Mouse (Mus musculus) macrophage (primary cell): Measurements from ENCODE around the gene Vmn1r211. TPM values are rescaled to one million over a fixed set of nuclear protein-coding genes. Genes with fewer than 3 reads are reported as not detected.
"Not testable (repeated sequence)": the region's sequence is repeated elsewhere in the genome, so short reads cannot be mapped to it uniquely, and the experiment has no call there.

Experiments used
- H3K27ac ChIP-seq: fragments of 350-480 bp; formaldehyde crosslinking; 2 replicates; pipeline ENCODE4 v1.9.0; 2021
- H3K36me3 ChIP-seq: fragments of 350-480 bp; formaldehyde crosslinking; 2 replicates; pipeline ENCODE4 v1.9.0; 2021; ENCODE audit errors: inconsistent target
- H3K4me3 ChIP-seq: fragments of 350-480 bp; formaldehyde crosslinking; 2 replicates; pipeline ENCODE4 v1.9.0; 2021; ENCODE audit errors: inconsistent target
- H3K79me2 ChIP-seq: fragments of 350-480 bp; formaldehyde crosslinking; 2 replicates; pipeline ENCODE4 v1.9.0; 2021; ENCODE audit errors: inconsistent target
- WGBS: methylation state at CpG from one replicate; pipeline ENCODE4 v1.1.7; 2026; ENCODE audit warnings: inconsistent platforms; ENCODE audit not compliant: missing documents; 5-methylcytosine and 5-hydroxymethylcytosine counted together
- polyA plus RNA-seq: library from polyadenylated mRNA; stranded (reverse); fragments of 250-400 nt; gene quantifications from 3 replicates; pipeline ENCODE4 v1.2.4, GENCODE M21; 2018; ENCODE audit warnings: inconsistent platforms
- total RNA-seq, 78 experiments: library from RNA; depleted of rRNA; stranded (reverse); fragments of 250-400 nt; gene quantifications; 1 replicate in 9 of 78; 2 replicates in 24 of 78; 3 replicates in 43 of 78; 4 replicates in 2 of 78; pipeline ENCODE4 v1.2.4; 2018; ENCODE audit warnings: inconsistent platforms in 56 of 78

Vmn1r211 gene
- not detected for total RNA-seq (2018; cell fraction: chromatin; rRNA removed)
- not detected for total RNA-seq (2018; cell fraction: cytosol; rRNA removed)
- total RNA-seq (2018; cell fraction: nucleus; rRNA removed) = not detected
- not detected in 3 replicates for polyA plus RNA-seq

DNA sequence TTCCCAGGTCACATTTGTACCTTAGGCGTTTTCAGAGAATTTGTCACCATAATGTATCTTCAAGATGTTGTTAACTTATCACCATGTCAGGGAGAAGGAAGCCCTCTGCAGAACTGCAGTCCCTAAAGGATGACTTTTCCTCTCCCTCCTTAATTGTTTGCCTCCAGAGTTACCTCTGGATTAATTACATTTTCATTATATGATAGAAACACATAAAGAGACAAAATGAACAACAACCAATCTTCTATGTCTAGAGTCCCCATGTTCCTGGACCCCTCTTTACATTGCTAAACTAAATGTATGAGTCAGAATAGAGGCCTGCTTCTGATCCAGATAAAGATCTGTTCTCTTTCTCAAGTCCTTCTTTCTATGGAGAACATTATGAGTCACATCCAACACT, at the start of gene Vmn1r211:
Vmn1r211 (minus strand) TSS at position 101 of the 400 bp plus-strand sequence.
- Histone ChIP-seq H3K36me3 (no peaks in the 10 kb centered on the region), H3K4me3 (no peak within 1 kb of the TSS), H3K27ac (no peak within 1 kb of the TSS), H3K79me2 (no peaks in the 10 kb centered on the region)
- 86% methylated on average over 1 of the region's 1 CpGs for WGBS

DNA sequence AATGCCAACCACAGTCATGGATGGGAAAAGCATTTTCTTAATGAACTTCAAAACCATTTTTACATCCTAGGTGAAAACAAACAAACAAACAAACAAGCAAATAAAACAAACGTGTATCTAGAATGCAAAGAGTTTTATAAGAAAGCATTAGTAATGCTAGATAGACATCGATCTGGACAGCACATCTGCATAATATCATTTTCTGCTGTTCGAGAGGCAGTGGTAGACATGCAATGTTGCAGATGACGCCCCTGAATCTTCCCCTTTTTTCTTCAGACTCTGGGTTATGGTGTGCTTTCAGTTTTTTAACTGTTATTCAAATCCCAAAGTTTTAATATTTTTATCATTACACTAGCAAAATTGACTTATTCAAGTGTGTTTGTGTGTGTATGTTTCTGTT, 26.7 kb upstream of the Vmn1r211 start, which contains the start of gene Vmn1r212:
Vmn1r212 (minus strand) TSS at position 101 of the 400 bp plus-strand sequence.
- Histone ChIP-seq H3K27ac (no peak within 1 kb of the TSS), H3K79me2 (no peaks in the 10 kb centered on the region), H3K4me3 (no peak within 1 kb of the TSS), H3K36me3 (no peaks in the 10 kb centered on the region)
- WGBS = 77% methylated on average over 4 of the region's 4 CpGs

DNA sequence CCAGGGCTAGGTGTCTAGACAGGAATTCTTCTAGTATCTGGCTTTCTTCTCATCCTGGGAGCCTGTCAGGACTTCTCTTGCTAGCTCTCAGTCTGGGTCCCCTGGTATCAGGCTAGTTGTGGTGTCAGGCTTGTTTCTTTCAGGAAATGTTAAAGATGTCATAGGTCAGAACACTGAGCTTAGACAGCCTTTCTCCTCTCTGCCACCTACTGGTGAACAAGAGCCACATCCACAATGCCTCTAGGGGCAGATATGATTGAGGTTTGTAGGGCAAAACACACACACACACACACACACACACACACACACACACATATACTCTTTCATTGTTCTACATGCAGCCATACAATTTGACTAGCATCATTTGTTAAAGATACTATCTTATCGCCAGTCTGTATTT, 21.9 kb upstream of the Vmn1r211 start:
- 80% methylated on average over 1 of the region's 1 CpGs for WGBS
- H3K36me3 ChIP-seq = no peaks in the 10 kb centered on the region
- no peak overlapping the region for H3K27ac ChIP-seq
- no peak overlapping the region for H3K4me3 ChIP-seq
- H3K79me2 ChIP-seq = no peaks in the 10 kb centered on the region

DNA sequence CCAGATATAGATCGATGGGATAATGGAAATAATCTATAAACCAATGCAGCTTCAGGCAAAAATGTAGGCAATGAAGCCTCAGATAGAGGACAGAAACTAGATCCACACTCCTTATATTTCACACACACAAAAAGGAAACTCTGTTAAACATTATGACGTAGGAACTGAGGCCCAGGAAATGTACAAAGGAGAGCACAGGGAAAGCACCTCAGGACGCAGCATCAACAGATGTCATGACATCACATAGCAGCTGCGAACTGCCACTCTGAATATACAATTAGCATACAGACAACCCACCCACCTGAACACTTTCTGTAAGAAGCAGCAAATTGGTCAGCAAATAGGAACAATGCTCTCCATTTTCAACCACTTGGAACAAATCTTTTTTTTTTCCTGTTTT, 2.6 kb downstream of the Vmn1r211 start:
- Histone ChIP-seq H3K27ac (no peak overlapping the region), H3K36me3 (no peaks in the 10 kb centered on the region), H3K4me3 (no peak overlapping the region), H3K79me2 (no peaks in the 10 kb centered on the region)
- WGBS = 69% methylated on average over 4 of the region's 4 CpGs

DNA sequence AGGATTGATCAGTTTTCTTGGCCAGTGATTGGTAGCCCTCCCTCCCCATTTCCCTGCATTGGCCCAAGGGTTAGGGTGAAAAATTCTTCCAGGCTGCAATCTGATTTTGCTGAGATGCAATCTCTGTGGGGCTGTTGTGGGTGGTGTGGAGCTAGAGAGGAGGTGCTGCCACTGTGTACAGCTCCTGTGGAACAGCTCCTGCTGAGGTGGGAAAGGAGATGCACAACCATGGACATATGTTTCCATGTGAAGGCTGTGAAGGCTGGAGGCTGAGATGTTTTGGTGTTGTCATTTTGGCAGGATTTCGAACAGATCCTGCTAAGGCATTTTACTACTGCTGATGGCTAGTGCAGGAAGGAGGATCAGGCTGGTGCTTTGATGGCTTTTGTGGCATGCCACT, 10.6 kb downstream of the Vmn1r211 start:
- no peaks in the 10 kb centered on the region for H3K36me3 ChIP-seq
- WGBS = 72% methylated on average over 1 of the region's 1 CpGs
- no peak overlapping the region for H3K27ac ChIP-seq
- no peak overlapping the region for H3K4me3 ChIP-seq
- no peaks in the 10 kb centered on the region for H3K79me2 ChIP-seq

DNA sequence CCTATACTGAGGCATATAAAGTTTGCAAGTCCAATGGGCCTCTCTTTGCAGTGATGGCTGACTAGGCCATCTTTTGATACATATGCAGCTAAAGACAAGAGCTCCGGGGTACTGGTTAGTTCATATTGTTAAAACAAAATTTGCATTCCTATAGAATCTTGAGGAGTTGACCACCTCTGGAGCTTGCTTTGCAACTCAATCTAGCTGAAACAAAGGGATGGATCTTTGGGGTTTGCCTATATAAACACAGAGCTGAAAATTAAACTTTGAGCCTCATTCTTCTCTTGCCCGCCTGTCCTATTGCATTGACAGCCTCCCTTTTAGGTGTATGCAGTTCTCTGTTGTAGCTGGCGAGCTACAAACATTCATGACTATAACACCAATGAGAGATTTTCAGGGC, 13.1 kb downstream of the Vmn1r211 start:
- not testable (repeated sequence) for H3K27ac ChIP-seq, H3K36me3 ChIP-seq, H3K4me3 ChIP-seq, H3K79me2 ChIP-seq
- WGBS = 90% methylated on average over 3 of the region's 3 CpGs

DNA sequence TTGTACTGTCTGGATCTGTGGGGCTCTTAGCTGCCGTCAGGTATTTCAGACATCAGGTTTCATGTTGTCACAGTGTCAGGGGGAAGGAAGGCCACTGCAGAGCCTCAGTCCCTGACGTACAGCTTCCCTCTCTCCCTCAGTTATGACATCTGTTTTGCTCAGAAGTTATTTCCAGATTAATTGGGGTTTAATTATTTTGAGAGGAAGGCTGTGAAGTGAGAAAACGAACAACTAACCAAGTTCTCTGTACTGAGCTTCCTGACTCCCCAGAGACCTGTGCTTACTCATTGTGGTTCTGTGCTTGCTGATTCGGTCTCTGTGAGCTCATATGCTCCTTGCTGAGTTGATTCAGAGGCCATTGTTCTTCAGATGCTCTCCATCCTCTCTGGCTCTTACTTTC, 26.1 kb downstream of the Vmn1r211 start, which contains the start of gene Vmn1r210:
Vmn1r210 (minus strand) TSS at position 101 of the 400 bp plus-strand sequence.
- Histone ChIP-seq H3K4me3 (no peak within 1 kb of the TSS), H3K36me3 (no peaks in the 10 kb centered on the region), H3K27ac (no peak within 1 kb of the TSS), H3K79me2 (no peaks in the 10 kb centered on the region)
- 23% methylated on average over 4 of the region's 4 CpGs for WGBS

DNA sequence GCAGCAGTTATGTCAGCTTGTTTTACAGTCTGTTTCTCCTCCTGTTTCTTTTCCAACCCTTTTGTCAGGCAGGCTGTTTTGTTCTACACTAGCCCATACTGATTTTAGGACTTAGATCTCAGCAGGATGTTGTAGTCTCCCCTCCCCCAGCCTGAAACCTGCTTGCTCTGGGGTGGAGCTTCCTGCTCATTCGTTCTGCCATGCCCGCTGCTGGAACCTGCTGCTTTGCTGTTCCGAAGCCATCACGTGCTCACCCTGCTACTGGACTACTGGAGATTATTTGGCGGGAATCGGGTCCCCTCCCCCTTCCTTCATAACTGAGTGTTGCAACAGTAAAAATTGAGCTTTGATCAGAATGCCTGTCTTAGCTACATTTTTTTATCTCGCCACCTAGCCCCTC, 28.0 kb downstream of the Vmn1r211 start:
- not testable (repeated sequence) for H3K4me3 ChIP-seq, H3K79me2 ChIP-seq, H3K27ac ChIP-seq, H3K36me3 ChIP-seq
- 46% methylated on average over 7 of the region's 7 CpGs for WGBS

DNA sequence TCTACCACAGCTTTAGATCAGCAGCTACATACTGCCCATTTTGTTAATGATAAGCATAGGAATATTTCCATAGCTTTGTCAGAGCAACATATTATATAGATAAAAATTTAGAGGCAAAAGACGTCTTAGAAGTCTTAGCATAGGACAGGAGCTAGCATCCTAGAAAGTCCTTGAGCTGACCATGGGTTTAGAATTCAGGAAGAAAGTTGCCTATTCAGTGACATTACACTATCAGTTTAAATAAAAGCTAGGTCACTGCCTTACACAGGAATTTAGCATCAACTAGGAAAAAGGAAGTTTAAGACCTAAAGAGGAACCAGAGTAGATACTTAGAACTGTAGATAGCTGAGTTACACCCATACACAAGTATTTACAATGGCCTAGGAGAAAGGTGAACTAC, 35.8 kb downstream of the Vmn1r211 start:
- WGBS = 91% methylated on average over 1 of the region's 1 CpGs
- H3K27ac ChIP-seq, H3K4me3 ChIP-seq, H3K79me2 ChIP-seq, H3K36me3 ChIP-seq: not testable (repeated sequence)

DNA sequence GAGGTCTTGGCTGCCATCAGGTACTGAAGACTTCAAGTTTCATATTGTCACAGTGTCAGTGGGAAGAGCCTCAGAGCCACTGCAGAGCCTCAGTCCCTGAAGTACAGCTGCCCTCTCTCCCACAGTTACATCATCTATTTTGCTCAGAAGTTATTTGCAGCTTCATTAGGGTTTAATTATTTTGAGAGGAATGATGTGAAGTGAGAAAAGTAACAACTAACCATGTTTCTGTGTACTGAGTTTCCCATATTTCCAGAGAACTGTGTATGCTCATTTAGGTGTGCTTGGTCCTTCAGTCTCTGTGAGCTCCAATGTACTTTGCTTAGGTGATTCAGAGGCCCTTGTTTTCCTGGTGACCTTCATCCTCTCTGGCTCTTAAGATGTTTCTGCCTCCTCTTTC, 47.8 kb downstream of the Vmn1r211 start, which contains the start of gene Vmn1r209:
Vmn1r209 (minus strand) TSS at position 101 of the 400 bp plus-strand sequence.
- H3K36me3 ChIP-seq = not testable (repeated sequence)

More for the DNA sequence above, 47.8 kb downstream of the Vmn1r211 start, which contains the start of gene Vmn1r209:
- H3K27ac ChIP-seq, H3K4me3 ChIP-seq, H3K79me2 ChIP-seq: not testable (repeated sequence)

Other genes with a start within 250 kb of the Vmn1r211 start
- gene Vmn1r206, start 233.3 kb downstream of the Vmn1r211 start, polyA plus RNA-seq = not detected in 3 replicates
- not detected in 3 replicates for gene Vmn1r207-ps, start 127.9 kb downstream of the Vmn1r211 start, polyA plus RNA-seq
- not detected in 3 replicates for gene Vmn1r208, start 80.2 kb downstream of the Vmn1r211 start, polyA plus RNA-seq
- not detected in 3 replicates for gene Vmn1r209, start 47.9 kb downstream of the Vmn1r211 start, polyA plus RNA-seq
- gene Vmn1r210, start 26.2 kb downstream of the Vmn1r211 start, polyA plus RNA-seq = not detected in 3 replicates
- gene Vmn1r212, start 26.6 kb upstream of the Vmn1r211 start, polyA plus RNA-seq = not detected in 3 replicates
- not detected in 3 replicates for gene Vmn1r213, start 150.1 kb upstream of the Vmn1r211 start, polyA plus RNA-seq
- gene Vmn1r214, start 172.9 kb upstream of the Vmn1r211 start, polyA plus RNA-seq = not detected in 3 replicates
- gene Vmn1r215, start 210.5 kb upstream of the Vmn1r211 start, polyA plus RNA-seq = not detected in 3 replicates